Mouse (Mus musculus): ENCODE data around the gene Vmn1r91. TPM values are rescaled to one million over a fixed set of nuclear protein-coding genes. Genes with fewer than 3 reads are reported as not detected.
"Not testable (repeated sequence)": the region's sequence is repeated elsewhere in the genome, so short reads cannot be mapped to it uniquely, and the experiment has no call there.

Vmn1r91 gene
- not detected for total RNA-seq (2021)
- long read RNA-seq, experiment 1 = 0 reads
- long read RNA-seq, experiment 2 = 0 reads

DNA sequence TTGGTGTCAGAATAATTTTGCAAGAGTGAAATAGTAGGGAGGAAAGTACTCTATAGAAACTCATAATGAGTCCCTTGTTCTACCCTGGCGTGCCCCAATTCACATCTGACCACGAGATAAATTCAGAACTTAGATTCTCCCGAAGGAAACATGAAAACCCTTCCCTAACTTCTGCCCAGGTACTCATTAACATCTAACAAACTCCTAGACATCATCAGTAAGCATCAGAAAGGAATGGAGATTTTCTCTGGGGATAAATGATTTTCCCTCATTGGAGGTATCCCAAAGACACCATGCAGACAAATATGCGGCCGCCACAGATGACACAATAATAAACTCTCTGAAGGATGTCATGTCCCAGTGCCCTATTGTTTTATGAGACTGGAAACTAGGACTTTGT lies at the start of gene Vmn1r91:
Vmn1r91 (plus strand) TSS at position 301 of the 400 bp plus-strand sequence.
- not testable (repeated sequence) for DNase-seq (ENCODE audit: low spot score in 2 of 2)

DNA sequence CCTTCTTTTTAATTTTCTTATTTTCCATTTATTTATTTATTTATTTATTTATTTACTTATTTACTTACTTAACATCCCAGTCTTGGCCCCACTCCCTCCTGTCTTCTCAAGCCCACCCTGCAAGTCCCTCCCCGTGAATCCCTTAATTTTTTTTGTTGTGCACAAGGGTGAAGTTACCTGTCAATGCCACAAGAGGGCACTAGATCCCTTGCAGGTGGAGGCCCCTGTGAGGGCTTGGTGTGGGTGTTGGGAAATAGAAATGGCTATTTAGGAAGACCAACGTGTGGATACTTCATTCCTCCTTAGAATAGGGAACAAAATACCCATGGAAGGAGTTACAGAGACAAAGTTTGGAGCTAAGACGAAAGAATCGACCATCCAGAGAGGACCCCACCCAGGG lies 35.4 kb upstream of the Vmn1r91 start:
- not testable (repeated sequence) for DNase-seq (ENCODE audit: low spot score in 2 of 2)

DNA sequence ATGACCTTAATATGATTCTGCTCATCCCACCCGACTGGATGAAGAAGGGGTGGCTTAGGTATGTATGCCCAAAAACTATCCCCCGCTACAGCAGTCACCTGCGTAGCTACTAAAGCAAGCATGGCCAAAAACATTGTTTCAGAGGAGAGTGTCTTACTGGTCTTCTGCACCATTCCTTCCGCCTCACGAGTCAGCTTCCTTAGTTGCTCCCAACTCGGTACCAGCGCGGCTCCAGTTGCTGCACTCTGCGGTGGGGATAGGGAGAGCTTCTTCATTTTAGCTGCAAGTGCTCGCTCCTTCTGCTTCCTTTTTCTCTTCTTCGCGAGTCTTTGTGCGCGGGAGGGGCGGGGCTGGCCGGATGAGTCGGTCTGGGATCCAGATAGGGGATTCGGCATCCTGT lies 21.4 kb upstream of the Vmn1r91 start:
- not testable (repeated sequence) for DNase-seq (ENCODE audit: low spot score in 2 of 2)

DNA sequence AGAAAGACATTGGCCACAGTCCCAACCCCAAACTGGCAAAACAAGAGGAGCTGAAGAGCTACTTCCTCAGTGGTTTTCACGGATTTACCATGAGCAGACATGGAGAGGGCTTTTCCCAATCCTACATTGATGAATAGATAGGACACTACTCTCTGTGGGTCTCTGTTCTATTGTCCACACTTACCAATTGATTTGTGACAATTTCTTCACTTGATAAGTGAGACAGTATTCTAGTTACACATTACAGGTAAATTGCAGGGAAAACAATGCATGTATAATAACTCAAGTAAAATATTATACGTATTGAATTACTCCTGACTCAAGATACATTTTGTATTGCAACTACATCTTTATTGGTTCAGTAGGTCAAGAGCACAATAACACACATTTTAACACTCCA lies 23.0 kb downstream of the Vmn1r91 start, which contains the start of gene Gm16442:
Gm16442 (minus strand) TSS at position 101 of the 400 bp plus-strand sequence.
- DNase-seq (ENCODE audit: low spot score in 2 of 2) = not testable (repeated sequence)

DNA sequence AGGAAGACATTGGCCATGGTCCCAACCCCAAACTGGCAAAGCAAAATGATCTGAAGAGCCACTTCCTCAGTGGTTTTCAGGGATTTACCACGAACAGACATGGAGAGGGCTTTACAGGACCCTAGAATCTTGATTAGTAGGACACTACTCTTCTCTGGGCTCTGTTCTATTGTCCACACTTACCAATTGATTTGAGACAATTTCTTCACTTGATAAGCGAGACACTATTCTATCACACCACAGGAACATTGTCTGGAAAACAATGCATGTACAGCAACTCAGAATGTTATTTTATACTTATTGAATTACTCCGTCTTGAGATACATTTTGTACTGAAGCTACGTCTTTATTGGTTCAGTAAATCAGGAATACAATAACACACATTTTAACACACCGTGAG lies 39.5 kb downstream of the Vmn1r91 start, which contains the start of gene Vmn1r93:
Vmn1r93 (minus strand) TSS at position 101 of the 400 bp plus-strand sequence.
- not testable (repeated sequence) for DNase-seq (ENCODE audit: low spot score in 2 of 2)

Other genes with a start within 250 kb of the Vmn1r91 start
- 1 to 10 TPM; 2.0 to 2.4 TPM for gene Gm19345, start 247.7 kb upstream of the Vmn1r91 start, total RNA-seq (2021)
- gene Ceacam16, start 238.4 kb upstream of the Vmn1r91 start, total RNA-seq (2021) = not detected
- not detected for gene Ceacam19, start 211.7 kb upstream of the Vmn1r91 start, total RNA-seq (2021)
- gene Pvr, start 178.5 kb upstream of the Vmn1r91 start, total RNA-seq (2021) = 10 to 100 TPM; 13.0 to 15.7 TPM
- not detected for gene Igsf23, start 148.9 kb upstream of the Vmn1r91 start, total RNA-seq (2021)
- not detected for gene Ceacam20, start 134.3 kb upstream of the Vmn1r91 start, total RNA-seq (2021)
- gene Nlrp9b, start 108.2 kb upstream of the Vmn1r91 start, total RNA-seq (2021) = not detected
- gene Gm16442, start 22.9 kb downstream of the Vmn1r91 start, total RNA-seq (2021) = not detected
- gene Vmn1r93, start 39.4 kb downstream of the Vmn1r91 start, total RNA-seq (2021) = not detected
- gene Vmn1r94, start 68.7 kb downstream of the Vmn1r91 start, total RNA-seq (2021) = not detected
- gene Vmn1r95, start 94.0 kb downstream of the Vmn1r91 start, total RNA-seq (2021) = not detected
- gene Gm6164, start 105.9 kb downstream of the Vmn1r91 start, total RNA-seq (2021) = not detected
- not detected for gene Gm4498, start 134.1 kb downstream of the Vmn1r91 start, total RNA-seq (2021)
- not detected for gene Gm5890, start 163.2 kb downstream of the Vmn1r91 start, total RNA-seq (2021)
- not detected for gene Gm4133, start 234.4 kb downstream of the Vmn1r91 start, total RNA-seq (2021)

Data from left cerebral cortex, adult 18-20 months (tissue).